Mouse (Mus musculus) ES-E14 (cell line): Measurements from ENCODE around the gene Sox5.

Experiments
- CHD2 ChIP-seq: IDR thresholded peaks from 2 replicates; pipeline ENCODE4 v1.6.1; 2014; ENCODE audit warnings: mild to moderate bottlenecking, low read depth, low read length, inconsistent platforms
- HCFC1 ChIP-seq: IDR thresholded peaks from 2 replicates; pipeline ENCODE4 v1.6.1; 2012; ENCODE audit warnings: low read length, inconsistent platforms, borderline replicate concordance; ENCODE audit not compliant: insufficient read depth
- MAFK ChIP-seq: IDR thresholded peaks from 2 replicates; pipeline ENCODE4 v1.6.1; 2014; ENCODE audit warnings: mild to moderate bottlenecking, low read depth, low read length, inconsistent platforms; ENCODE audit not compliant: insufficient read depth
- ZC3H11A ChIP-seq: IDR thresholded peaks from 2 replicates; pipeline ENCODE4 v1.6.1; 2012; ENCODE audit warnings: low read depth, mild to moderate bottlenecking, inconsistent platforms, low read length, borderline replicate concordance
- ZNF384 ChIP-seq: IDR thresholded peaks from 2 replicates; pipeline ENCODE4 v1.6.1; 2012; ENCODE audit warnings: low read depth, low read length, inconsistent platforms

DNA sequence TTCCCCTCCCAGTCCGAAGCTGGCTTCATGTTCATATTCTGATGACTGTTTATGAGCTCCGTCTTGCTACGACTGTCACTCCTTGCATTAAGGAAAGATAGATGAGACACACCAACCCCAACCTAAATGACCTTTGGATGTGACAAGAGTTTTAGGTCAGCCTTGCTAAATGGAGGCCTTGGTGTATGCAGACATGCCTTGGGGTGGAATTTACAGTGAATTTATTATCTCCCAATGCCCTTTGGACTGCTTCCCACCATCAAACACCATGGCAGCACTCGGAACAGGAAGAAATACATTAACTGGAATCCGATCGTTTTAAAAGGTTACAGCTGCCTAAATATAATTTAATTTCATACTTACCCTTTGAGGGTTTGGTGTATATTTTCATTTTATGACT is 858.6 kb downstream of the Sox5 start:
- no peak for TF ChIP-seq CHD2
- TF ChIP-seq HCFC1, result no peak
- TF ChIP-seq ZC3H11A, result no peak
- no peak for TF ChIP-seq ZNF384
- TF ChIP-seq MAFK, result no peak
